Mouse (Mus musculus): ENCODE results near the gene Jph2. TPM values are rescaled to one million over a fixed set of nuclear protein-coding genes. Genes with fewer than 3 reads are reported as not detected.

Jph2 gene
- total and polyA plus RNA-seq, 3 experiments: 0.04 to 0.19 TPM; not detected in 1

GRCm38 (mm10) chr2:163437800-163438199, 40.0 kb upstream of the Jph2 start:
- Histone ChIP-seq H3K79me2 (ENCODE audit: control insufficient read depth, insufficient read depth, low read length, poor library complexity) (no peaks in the 10 kb centered on the region), H3K36me3 (ENCODE audit: control insufficient read depth in 1 of 2, insufficient read depth in 2 of 2, low read length in 2 of 2) (no peaks in the 10 kb centered on the region), H3K9me3 (replicated peaks; ENCODE audit: insufficient read depth, low read length) (no peaks in the 10 kb centered on the region), H3K4me3 (ENCODE audit: control insufficient read depth in 1 of 2, insufficient read depth in 1 of 2, low read depth in 2 of 2, low read length in 2 of 2) (no peak overlapping the region), H3K9ac (ENCODE audit: control insufficient read depth, low read depth, low read length, poor library complexity, severe bottlenecking) (no peak overlapping the region), H3K4me1 (ENCODE audit: control insufficient read depth in 1 of 2, insufficient read depth in 2 of 2, low read length in 2 of 2) (0 out of 4 replicates have a peak, but pooled peaks cover 0 to 3% of the 10 kb centered on the region in 2 experiments), H3K27ac (ENCODE audit: control insufficient read depth, low read depth, low read length) (no peak overlapping the region), H3K27me3 (ENCODE audit: control insufficient read depth in 1 of 2, insufficient read depth in 2 of 2, low read length in 2 of 2) (peaks cover 6 to 7% of the 10 kb centered on the region in 2 experiments; a peak in 3 of 4 replicates)
- DNase-seq (ENCODE audit: low read depth, low spot score): no peak
- no peak for TF ChIP-seq KAT2A (conservative IDR thresholded peaks at IDR 0.05; ENCODE audit: low read depth, low read length)
- TF ChIP-seq SIN3A (IDR thresholded peaks at IDR 0.05; ENCODE audit: low read length): no peak
- no peak for TF ChIP-seq TBP (IDR thresholded peaks at IDR 0.05; ENCODE audit: low read depth, low read length)
- TF ChIP-seq ZNF384 (IDR thresholded peaks at IDR 0.05; ENCODE audit: low read depth, low read length): no peak
- TF ChIP-seq MAZ (IDR thresholded peaks at IDR 0.05; ENCODE audit: low read depth, low read length): no peak
- TF ChIP-seq NELFE (IDR thresholded peaks at IDR 0.05; ENCODE audit: low read depth, low read length): no peak
- TF ChIP-seq ZKSCAN1 (IDR thresholded peaks at IDR 0.05; ENCODE audit: low read depth, low read length): no peak
- no peak for TF ChIP-seq JUND (IDR thresholded peaks at IDR 0.05; ENCODE audit: low read depth, low read length)
- TF ChIP-seq BHLHE40 (IDR thresholded peaks at IDR 0.05; ENCODE audit: borderline replicate concordance, low read depth, low read length): no peak
- TF ChIP-seq CHD1 (IDR thresholded peaks at IDR 0.05; ENCODE audit: low read depth, low read length): no peak
- TF ChIP-seq E2F4 (IDR thresholded peaks at IDR 0.05; ENCODE audit: borderline replicate concordance, low read depth, low read length): no peak
- no peak for TF ChIP-seq ELF1 (IDR thresholded peaks at IDR 0.05; ENCODE audit: low read depth, low read length)
- no peak for TF ChIP-seq GATA1 (IDR thresholded peaks at IDR 0.05; ENCODE audit: low read depth, low read length)
- TF ChIP-seq EP300 (IDR thresholded peaks at IDR 0.05; ENCODE audit: low read depth in 1 of 2, low read length in 2 of 2): no peak
- no peak for TF ChIP-seq SMC3 (IDR thresholded peaks at IDR 0.05; ENCODE audit: low read depth, low read length)
- TF ChIP-seq ZMIZ1 (IDR thresholded peaks at IDR 0.05; ENCODE audit: low read depth, low read length): no peak
- no peak for TF ChIP-seq ETS1 (IDR thresholded peaks at IDR 0.05; ENCODE audit: low read depth, low read length)
- TF ChIP-seq MAFK (IDR thresholded peaks at IDR 0.05; ENCODE audit: borderline replicate concordance, low read depth, low read length): no peak
- no peak for TF ChIP-seq HCFC1 (IDR thresholded peaks at IDR 0.05; ENCODE audit: low read depth, low read length)
- no peak for TF ChIP-seq CTCF (IDR thresholded peaks at IDR 0.05 in 2 of 3, conservative IDR thresholded peaks at IDR 0.05 in 1 of 3; ENCODE audit: control insufficient read depth in 1 of 3, insufficient read depth in 1 of 3, low read depth in 2 of 3, low read length in 3 of 3, poor library complexity in 1 of 3, severe bottlenecking in 1 of 3)

GRCm38 (mm10) chr2:163433971-163434370, 36.2 kb upstream of the Jph2 start:
- TF ChIP-seq SMC3 (IDR thresholded peaks at IDR 0.05; ENCODE audit: low read depth, low read length) (no peak), ELF1 (IDR thresholded peaks at IDR 0.05; ENCODE audit: low read depth, low read length) (no peak), CHD2 (IDR thresholded peaks at IDR 0.05; ENCODE audit: low read length) (no peak), CHD1 (IDR thresholded peaks at IDR 0.05; ENCODE audit: low read depth, low read length) (no peak), POLR2AphosphoS5 (IDR thresholded peaks at IDR 0.05; ENCODE audit: borderline replicate concordance, low read depth, low read length) (no peak), E2F4 (IDR thresholded peaks at IDR 0.05; ENCODE audit: borderline replicate concordance, low read depth, low read length) (no peak), USF2 (IDR thresholded peaks at IDR 0.05; ENCODE audit: borderline replicate concordance in 1 of 2, insufficient read depth in 1 of 2, low read depth in 1 of 2, low read length in 2 of 2) (no peak)
- Histone ChIP-seq H3K27me3 (ENCODE audit: control insufficient read depth in 1 of 2, insufficient read depth in 2 of 2, low read length in 2 of 2) (peaks cover 0 to 2% of the 10 kb centered on the region in 2 experiments; a peak in 1 of 4 replicates), H3K36me3 (ENCODE audit: control insufficient read depth in 1 of 2, insufficient read depth in 2 of 2, low read length in 2 of 2) (no peaks in the 10 kb centered on the region), H3K79me2 (ENCODE audit: control insufficient read depth, insufficient read depth, low read length, poor library complexity) (no peaks in the 10 kb centered on the region), H3K4me3 (ENCODE audit: control insufficient read depth in 1 of 2, insufficient read depth in 1 of 2, low read depth in 2 of 2, low read length in 2 of 2) (no peak overlapping the region), H3K9me3 (replicated peaks; ENCODE audit: insufficient read depth, low read length) (no peaks in the 10 kb centered on the region), H3K27ac (ENCODE audit: control insufficient read depth, low read depth, low read length) (no peak overlapping the region), H3K9ac (ENCODE audit: control insufficient read depth, low read depth, low read length, poor library complexity, severe bottlenecking) (no peak overlapping the region), H3K4me1 (ENCODE audit: control insufficient read depth in 1 of 2, insufficient read depth in 2 of 2, low read length in 2 of 2) (0 out of 4 replicates have a peak, but pooled peaks cover 0 to 3% of the 10 kb centered on the region in 2 experiments)
- no peak for DNase-seq (ENCODE audit: low read depth, low spot score)
